Mouse (Mus musculus): ENCODE results near the gene Adam33. TPM values are rescaled to one million over a fixed set of nuclear protein-coding genes. Genes with fewer than 3 reads are reported as not detected.

Adam33 gene
- total RNA-seq, 2 experiments from 2014 or later, result 1.1 to 3.0 TPM

DNA sequence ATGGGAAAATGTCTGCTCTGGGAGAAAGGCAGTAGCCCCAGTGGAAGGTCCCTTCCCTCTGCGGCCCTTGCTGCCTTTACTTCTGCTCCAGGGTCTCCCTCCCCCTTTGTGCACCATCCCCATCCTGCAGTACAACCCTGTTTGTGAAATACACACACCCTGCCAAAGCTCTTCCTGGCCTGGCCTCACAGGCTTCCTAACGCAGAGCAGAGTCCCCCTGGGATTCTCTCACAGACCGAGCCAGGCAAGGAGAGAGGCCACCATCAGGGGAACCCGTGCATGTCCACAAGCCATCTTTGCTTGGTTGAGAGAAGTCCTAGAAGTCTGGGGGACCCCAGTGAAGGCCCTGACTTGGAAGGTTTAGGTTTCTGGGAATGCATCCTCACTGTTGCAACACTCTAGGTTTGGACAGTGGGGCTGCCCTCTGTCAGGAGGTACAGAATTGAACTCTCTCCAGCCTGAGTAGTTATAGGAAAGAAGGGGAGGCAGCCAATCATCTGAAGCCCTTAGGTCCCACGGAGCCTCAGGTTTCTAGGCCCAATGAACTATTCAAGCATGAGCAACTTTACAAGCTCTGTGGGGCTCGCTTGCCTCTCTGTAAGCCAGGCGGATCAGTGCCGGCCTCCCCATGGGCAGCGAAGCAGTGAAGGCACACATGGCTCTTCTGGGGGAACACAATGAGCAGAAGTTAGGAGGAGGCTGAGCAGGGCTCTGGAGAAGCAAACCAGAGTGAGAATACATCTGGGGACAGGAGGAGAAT is 3.7 kb downstream of the Adam33 start:
- peak; percentile 47 to 60 for DNase-seq
- intact Hi-C loops (cut with DNase I), result loop anchor here (2.0 to 10.0 kb wide), 2 partner anchors 31 to 355 kb away; no protein-coding TSS in a partner anchor

DNA sequence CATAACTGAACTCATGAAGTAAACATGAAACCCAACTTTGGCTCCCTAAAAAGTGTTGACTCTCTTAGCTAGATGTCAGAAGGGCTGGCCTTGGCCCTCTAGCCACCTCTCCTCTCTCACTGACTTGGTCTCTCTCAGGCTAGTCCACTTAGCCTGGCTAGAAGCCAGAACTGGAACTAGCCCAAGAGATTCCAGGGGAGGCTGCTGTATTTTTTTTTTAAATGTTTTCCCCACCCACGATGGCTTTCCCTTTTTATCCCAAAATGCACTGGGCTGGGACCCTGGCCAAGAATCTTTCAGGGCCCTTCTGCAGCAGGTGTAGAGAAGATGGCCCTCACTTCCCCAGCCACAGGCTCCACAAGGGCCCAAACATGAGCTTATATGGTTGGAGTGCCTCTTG is 4.2 kb downstream of the Adam33 start:
- intact Hi-C loops (cut with DNase I), result loop anchor here (2.0 to 10.0 kb wide), 2 partner anchors 31 to 355 kb away; no protein-coding TSS in a partner anchor

DNA sequence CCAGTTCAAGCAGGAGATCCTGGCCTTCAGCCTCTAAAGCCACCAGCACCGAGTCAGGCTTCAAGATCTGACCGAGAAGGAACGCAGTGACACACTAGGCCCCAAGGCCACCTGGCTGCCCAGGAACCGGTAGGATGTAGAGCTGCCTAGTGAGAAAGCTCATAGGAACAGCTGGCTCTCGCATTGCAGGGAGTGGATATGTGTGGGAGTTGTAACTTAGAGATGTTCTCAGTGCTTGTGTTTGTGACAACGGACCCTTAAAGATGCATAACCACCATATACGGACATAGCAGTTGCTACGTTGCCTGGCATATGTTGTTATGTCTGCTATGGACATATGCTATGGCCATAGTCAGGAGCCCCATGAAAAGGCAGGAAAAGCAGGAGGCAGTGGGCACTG is 4.9 kb downstream of the Adam33 start:
- intact Hi-C loops (cut with DNase I), result loop anchor here (2.0 to 10.0 kb wide), 2 partner anchors 32 to 356 kb away; no protein-coding TSS in a partner anchor
- DNase-seq, result no peak

More for the DNA sequence above, 4.2 kb downstream of the Adam33 start:
- DNase-seq, result peak; percentile 73 to 87

DNA sequence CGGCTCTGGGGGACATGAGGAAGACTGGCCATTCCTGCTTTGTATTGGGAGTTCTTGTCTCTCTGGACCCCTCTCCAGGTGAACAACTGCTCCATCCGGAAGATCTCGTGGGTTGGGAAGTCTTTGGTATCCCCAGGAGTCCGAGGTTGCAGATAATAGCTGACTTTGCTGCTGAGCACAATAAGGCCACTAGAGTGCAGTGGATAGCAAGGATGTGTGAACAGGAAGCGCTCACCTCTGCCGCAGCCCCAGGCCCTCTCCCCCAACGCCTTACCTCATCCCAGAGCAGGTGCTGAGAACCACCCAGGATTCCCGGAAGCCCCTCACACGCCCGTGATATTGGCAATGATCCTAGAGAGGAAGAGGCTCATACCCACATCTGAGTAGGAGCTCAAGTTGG is 7.4 kb downstream of the Adam33 start:
- DNase-seq, result peak in 1 of 2 experiments; percentile 45
- intact Hi-C loops (cut with DNase I), result loop anchor here (10.0 kb wide), 1 partner anchor 359 kb away; no protein-coding TSS in a partner anchor

DNA sequence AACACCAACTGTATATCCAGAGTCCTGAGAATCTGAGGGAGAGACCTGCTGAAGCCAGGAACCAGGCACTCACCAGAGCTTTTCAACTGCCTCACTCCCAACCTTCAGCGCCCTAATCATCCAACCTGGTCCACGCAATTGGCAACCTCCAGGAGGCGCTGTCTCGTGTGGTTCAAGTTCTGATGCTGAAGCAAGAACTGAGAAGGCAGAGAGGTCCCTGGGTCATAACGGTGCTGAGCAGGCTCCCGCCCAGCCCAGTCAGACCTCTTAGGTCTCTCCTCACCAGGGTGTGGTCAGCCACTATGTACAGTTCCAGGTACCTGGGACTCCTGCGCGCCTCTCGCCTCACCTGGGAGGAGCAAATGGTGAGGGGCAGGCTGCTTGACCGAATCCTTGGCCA is 8.0 kb downstream of the Adam33 start:
- intact Hi-C loops (cut with DNase I), result loop anchor here (10.0 kb wide), 1 partner anchor 359 kb away; no protein-coding TSS in a partner anchor
- DNase-seq, result peak; percentile 63 to 76

DNA sequence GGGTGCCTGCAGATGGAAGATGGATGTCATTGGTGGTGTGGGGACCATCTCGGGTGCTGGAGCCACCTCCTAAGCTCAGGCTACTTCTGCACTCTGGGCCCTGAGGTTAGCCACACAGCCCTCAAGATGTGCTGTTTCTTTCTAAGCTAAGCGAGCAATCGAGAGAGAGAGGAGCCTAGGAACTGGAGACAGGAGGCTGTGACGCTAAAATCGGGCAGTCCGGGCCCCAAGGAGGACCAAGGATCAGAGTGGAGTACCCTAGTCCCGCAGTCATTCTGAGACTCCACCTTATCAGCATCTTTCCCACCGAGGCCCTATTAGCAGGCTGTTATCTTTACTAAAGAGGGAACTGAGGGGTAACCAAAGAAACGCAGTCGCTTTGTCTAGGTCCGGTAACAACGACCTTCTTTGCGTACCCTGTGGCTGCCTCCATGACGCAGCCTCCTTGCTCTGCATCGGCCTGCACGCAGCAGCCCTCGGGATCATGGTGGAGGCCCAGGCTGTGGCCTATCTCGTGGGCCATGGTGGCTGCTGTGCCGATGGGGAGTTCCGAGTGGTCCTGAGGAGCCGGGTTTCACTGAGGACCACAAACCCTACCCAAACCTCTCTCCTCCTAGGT is 8.9 kb downstream of the Adam33 start:
- DNase-seq, result no peak
- intact Hi-C loops (cut with DNase I), result loop anchor here (10.0 kb wide), 1 partner anchor 360 kb away; no protein-coding TSS in a partner anchor

DNA sequence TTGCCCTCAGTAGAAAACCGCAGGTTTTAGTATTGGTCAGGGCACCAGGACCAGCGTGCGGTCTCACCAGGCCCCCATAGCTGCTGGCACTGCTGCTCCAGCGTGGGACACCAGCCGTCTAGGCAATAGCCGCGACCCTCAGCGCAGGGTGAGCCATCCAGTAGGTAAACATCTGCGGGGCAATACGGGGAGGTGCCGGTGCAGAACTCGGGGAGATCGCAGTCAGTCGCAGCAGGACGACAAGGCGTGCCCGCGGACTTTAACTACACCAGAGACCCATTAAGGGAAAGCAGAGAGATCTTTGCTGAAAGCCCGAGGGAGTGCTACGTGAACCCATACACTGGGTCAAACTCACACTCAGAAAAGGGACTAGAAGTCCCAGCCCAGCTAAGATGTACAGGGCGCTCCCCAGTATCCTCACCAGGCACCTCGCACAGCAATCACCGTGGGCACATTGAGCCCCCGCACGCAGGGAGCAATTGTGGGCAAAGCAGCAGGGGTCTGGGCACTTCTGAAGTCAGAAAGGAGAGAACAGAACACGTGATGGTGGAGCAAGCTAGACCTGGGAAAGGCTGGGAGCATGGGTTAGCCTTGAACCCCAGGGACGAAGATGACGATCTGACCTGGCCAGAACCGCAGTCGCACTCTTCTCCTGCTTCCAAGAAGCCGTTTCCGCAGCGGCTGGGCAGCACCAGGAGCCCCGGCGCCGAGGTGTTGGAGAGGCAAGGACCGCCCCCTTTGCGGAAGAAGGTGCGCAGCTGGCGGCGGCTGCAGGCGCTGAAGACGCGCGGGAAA is 9.6 kb downstream of the Adam33 start:
- intact Hi-C loops (cut with DNase I), result loop anchor here (10.0 kb wide), 1 partner anchor 361 kb away; no protein-coding TSS in a partner anchor
- no peak for DNase-seq

DNA sequence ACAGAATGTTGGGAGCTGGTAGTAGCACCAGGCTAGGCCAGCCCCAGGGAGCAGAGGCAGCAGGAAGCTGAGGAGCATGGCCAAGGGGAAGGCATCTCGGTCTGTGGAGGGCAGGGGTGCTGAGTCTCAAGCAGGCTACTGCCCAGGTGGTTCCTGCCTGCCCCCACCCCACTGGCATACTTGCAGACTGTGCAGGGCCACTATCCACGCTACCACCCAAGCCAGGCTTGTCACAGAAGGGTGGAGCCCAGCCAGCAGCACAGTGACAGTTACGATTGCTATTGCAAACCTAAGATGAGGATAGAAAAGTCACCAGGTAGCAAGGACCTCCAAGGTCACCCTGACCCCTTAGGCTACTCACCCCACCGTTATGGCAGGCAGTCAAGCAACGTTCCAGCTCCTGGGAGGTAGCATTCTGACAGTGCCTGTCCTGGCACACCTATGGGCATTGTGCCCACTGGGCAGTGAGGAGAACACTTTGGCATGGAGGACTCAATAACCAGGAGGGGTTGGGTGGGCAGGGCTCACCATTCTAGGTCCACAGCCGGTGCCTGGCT is 10.7 kb downstream of the Adam33 start:
- intact Hi-C loops (cut with DNase I), result loop anchor here (10.0 kb wide), 1 partner anchor 362 kb away; no protein-coding TSS in a partner anchor
- no peak for DNase-seq

DNA sequence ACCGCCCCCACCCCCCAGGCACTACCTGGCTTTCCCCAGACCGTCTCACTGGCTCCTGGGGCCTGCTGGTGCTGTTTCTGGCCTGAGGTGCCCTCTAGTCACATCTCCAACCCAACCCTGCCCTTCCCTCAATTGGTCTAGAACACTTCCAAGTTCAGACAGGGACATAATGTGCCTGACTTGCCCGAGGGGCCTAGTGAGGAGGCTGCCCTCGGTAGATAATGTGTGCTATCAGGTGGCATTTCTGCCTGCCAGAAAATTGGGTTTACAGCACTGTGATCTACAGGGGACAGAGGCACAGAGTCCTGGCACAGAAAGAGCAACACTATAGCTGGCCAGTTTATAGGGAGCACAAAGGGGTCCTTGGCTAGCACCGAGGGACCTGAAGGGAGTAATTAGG is 11.6 kb downstream of the Adam33 start:
- no peak for DNase-seq
- intact Hi-C loops (cut with DNase I), result loop anchor here (10.0 kb wide), 1 partner anchor 363 kb away; no protein-coding TSS in a partner anchor

DNA sequence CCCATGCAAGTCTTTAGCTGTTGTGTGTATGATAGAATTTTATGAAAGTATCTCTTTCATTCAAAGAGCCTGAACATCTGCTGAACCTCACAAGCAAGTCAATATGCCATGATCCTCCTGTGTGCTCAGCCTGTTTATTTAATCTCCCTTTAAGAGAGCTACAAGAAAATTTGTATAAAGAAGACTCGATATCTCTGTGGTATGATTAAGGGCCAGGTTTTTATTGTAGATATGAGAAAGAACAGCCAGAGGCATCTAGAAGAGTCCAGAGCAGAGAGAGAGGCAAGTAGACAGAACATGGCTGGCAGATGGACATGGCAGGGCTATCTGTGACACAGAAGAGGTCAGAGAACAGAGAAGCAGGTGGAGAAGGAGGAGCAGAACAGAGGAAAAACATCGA is 17.6 kb downstream of the Adam33 start:
- DNase-seq, result no peak
- intact Hi-C loops (cut with DNase I), result no loop called here

DNA sequence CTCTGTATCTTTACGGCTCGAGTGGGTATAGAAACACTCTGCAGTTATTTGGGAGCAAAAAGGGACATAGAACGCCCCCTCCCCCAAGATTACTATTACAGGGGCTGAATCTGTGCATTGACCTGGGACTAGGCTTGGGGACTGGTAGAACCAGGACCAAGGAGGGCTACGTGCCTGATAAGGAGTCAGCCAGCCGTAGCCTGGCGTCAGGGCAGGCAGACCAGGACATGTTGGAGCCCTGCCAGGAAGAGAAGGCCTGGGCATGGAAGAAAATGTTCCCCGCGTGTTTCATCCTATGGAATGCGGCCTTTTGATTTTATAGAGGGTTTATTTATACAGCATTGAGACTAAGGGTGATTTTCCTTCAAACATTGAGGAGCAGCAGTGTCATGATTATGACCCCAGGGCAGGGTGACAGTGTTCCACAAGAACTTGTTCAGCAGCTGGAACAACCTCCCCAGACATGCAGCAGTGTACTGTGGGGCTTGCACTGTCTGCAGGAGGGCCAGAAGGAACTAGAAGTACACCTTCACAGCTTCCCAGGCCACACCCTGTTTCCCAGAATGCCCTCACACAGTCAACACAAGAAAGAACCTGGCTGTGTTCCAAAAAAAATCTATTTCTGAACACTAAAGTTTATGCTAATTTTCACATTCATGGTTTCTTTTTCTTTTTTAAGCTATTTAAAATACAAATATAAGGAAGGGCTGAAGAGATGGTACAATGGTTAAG is 18.5 kb downstream of the Adam33 start:
- no peak for DNase-seq
- intact Hi-C loops (cut with DNase I), result no loop called here

DNA sequence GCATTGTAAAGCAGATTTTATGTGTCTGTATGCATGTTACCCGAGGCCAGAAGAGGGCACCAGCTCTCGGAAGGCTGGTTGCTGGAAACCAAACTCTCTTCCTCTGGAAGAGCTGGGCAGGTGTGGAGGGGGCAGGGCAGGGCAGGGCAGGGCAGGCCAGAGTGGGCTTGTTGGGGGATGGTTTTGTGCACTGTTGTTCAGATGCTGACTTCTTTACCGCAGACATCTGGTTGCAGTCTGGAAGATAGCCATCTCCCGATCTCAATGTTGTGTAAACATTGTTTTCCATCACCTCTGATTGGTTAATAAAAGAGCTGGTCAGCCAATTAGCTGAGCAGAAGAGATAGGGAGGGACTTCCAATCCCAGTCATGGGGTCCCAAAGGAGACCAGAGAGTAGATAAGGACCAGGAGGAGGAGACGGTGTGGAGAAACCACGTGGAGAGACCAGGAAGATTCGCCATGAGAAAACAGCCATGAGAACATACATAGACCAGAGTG is 19.2 kb downstream of the Adam33 start:
- no peak for DNase-seq
- intact Hi-C loops (cut with DNase I), result no loop called here

DNA sequence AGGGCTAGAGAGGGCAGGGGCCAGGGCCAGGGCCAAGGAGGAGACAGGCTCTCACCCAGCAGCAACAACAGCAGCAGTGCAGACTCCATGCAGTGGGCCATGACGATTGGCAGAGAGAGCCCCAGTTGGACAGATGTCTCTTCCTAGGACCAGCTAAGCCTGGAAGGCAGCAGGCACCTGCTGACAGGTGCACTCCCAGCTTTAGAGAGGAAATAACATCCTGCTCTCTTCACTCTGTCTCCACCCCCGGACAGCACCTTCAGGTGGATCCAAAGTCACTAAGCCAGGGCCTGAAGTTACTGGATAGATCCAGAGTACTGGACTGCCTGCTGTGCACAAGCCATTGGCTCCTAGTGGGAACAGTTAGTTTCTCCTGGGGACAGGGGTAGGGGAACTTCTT is 20.6 kb downstream of the Adam33 start, which contains the start of gene Gfra4:
TSS of gene Gfra4 (minus strand) at position 101 of the 400 bp plus-strand sequence.
- DNase-seq, result no peak
- intact Hi-C loops (cut with DNase I), result no loop called here

DNA sequence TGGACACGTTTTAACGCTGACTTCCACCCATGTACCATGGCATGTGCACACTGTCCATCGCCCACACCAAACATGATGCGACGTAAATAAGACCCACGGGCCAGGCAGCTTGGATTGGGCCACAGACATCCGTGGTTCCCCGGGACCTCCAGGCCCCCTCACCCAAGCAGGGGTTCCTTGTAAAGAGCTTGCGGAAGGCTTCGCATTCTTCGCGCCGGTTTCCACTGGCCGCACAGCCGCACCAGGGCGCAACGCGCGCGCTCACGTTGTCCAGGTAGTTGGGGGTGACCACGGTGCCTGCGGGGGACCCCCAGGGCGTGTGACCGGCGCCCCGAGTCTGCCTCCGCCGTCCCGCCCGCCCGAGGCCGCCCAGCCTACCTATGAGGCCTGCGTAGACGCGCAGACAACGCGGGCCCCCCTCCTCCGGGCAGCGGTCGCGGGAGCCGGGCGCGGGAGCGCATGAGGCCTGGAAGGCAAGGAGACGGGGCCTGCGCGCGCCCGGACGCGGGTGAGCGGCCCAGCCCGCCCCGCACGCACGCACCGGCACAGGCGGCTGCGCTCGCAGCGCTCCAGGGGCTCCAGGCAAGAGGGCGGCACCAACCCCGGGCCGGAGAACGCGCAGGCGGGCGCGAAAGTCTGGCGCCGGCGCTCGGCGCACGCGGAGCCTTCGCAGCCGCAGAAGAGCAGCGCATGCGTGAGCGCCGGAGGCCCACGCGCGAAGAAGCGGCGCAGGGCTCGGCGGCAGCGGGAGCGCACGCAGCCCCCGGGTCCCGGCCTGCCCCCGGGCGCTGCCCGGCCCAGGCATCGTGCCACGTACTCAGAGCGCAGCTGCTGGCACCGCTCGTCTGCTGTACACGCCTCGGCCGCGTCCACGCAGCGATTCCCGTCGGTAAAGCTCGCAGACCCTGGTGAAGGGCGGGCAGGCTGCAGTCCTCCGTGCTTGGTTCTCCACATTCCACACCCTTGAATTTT is 22.5 kb downstream of the Adam33 start:
- intact Hi-C loops (cut with DNase I), result no loop called here
- DNase-seq, result peak; percentile 49 to 60

DNA sequence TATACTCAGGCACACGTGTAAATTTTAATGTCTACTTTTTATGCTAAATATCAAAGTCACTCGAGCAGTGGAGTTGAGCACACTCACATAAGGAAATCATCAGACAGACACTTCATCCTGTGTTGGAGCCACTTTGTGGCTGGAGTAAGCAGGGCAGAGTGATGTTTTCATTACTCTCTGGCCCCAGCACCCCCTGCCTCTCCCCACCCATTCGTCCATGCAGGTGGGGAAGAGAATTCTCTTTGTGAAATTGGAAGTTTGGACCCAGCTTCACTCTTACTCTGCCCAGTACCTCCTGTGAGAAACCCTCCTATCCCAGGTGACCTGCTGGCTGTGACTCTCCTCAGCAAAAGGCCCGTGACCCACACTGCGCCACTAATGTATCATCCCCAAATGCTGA is 24.9 kb downstream of the Adam33 start:
- intact Hi-C loops (cut with DNase I), result no loop called here
- no peak for DNase-seq

DNA sequence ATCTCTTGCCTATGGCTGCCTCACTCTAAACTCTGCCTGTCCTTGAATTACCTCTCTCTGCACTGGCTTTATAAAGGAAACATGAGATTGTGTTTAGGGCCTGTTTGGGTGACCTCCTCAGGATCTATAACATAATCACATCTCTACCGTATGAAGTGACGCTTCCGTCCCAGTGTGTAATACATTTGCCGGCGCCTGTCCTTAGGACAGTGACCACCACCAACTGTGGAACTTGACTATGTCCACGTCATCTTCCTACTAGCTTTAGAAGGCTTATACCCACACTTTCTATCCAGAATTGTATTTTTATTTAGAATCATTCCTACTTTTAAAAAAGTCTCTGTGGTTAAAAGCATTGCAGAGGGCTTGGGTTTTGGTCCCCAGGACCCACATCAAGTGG is 25.4 kb downstream of the Adam33 start:
- DNase-seq, result no peak
- intact Hi-C loops (cut with DNase I), result no loop called here

DNA sequence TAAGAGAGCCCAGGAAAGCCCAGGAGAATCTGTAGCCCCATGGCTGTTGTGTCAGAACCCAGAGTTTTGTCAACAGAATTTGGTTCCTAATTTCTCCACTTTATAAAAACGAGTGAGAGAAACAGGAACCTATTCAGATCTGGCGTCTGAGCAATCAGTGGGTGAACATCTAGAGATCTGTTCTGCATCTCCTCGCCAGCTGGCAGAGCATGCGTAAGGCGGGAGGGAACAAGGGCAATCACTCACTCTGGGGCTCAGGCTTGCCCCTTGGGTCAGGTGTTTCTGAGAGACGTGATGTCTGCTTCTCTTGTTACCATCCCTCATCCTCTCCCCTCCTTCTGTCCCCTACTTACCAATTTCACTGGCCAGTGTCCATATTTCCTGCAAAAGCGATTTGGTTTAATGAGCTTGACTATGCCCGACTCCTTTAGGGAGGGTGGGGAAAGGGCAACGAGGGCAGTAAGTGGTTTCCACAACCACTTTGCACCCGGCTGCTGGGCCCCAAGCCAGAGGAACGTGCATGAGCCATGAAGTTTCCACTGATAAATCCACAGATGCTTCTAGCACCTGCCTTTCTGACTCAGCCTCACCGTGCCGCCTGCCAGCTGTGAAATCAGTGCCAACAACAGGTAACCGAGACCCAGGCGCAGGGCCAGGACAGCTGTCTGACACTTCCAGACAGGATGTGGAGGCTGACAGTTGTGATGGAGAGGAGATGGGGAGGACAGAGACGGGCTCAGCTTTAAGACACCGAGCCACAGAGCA is 26.2 kb downstream of the Adam33 start:
- peak; percentile 52 for DNase-seq
- intact Hi-C loops (cut with DNase I), result no loop called here

Measured in heart, postnatal 14 days (tissue).